Mouse (Mus musculus): ENCODE data around the gene Cyp4f13. TPM values are rescaled to one million over a fixed set of nuclear protein-coding genes. Genes with fewer than 3 reads are reported as not detected.

Cyp4f13 gene
- polyA plus RNA-seq, 1 experiment = 0.19 TPM

DNA sequence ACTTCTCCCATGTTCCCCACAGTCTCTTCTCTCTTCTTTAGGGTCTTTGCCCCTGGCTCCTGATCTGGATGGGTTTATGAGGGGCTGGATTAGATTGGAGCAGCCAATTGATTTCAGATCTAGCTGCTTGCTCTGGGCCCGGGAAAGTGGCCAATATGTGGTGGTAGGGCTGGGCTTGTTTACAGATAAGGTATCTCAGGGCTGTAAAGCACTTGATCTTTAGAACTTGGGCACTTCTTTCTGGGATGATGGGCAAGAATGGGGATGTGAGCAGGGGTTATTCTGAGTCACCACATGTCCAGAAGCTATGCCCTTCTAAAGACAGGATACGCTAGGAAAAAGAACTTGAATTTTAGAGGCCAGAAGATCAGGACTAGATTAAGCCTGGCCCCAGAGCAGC lies 28.1 kb downstream of the Cyp4f13 start:
- Histone ChIP-seq H3K4me1 (ENCODE audit: control insufficient read depth) (no peaks in the 10 kb centered on the region), H3K36me3 (ENCODE audit: control insufficient read depth) (no peaks in the 10 kb centered on the region), H3K27me3 (ENCODE audit: control insufficient read depth) (no peaks in the 10 kb centered on the region), H3K9me3 (ENCODE audit: control insufficient read depth, low read length) (no peaks in the 10 kb centered on the region), H3K4me3 (replicated peaks) (no peak overlapping the region)
- TF ChIP-seq TAL1 (IDR thresholded peaks at IDR 0.05; ENCODE audit: low read length) (no peak), GATA1 (IDR thresholded peaks at IDR 0.05; ENCODE audit: low read length) (no peak)

DNA sequence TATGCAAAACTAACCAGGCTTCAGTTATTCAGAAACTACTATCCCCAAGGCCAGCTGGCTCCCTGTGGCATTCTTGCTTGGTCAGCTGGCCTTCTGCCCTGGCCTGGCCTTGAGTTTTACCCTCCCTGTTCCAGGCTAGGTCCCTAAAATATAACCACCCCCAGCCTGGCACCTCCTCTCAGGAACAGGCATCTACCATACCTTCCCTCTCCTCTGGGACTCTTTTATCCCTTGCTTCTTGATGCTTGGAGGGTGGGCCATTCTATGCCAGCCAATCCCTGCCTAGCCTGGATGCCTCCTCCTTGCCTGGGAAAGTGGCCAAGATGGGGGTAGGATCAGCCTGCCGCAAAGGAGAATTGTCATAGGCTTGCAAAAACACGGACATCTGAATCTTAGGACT lies 30.1 kb downstream of the Cyp4f13 start, which contains the start of gene Cyp4f14:
Gene Cyp4f14 (minus strand): TSS at position 212 of the 400 bp plus-strand sequence.
- no peaks in the 10 kb centered on the region for H3K9me3 ChIP-seq (ENCODE audit: control insufficient read depth, low read length)
- H3K4me3 ChIP-seq (replicated peaks) = no peak within 1 kb of the TSS
- TF ChIP-seq TAL1 (IDR thresholded peaks at IDR 0.05; ENCODE audit: low read length) (no peak), GATA1 (IDR thresholded peaks at IDR 0.05; ENCODE audit: low read length) (no peak)
- H3K36me3 ChIP-seq (ENCODE audit: control insufficient read depth) = no peaks in the 10 kb centered on the region
- H3K27me3 ChIP-seq (ENCODE audit: control insufficient read depth) = no peaks in the 10 kb centered on the region
- H3K4me1 ChIP-seq (ENCODE audit: control insufficient read depth) = no peaks in the 10 kb centered on the region

DNA sequence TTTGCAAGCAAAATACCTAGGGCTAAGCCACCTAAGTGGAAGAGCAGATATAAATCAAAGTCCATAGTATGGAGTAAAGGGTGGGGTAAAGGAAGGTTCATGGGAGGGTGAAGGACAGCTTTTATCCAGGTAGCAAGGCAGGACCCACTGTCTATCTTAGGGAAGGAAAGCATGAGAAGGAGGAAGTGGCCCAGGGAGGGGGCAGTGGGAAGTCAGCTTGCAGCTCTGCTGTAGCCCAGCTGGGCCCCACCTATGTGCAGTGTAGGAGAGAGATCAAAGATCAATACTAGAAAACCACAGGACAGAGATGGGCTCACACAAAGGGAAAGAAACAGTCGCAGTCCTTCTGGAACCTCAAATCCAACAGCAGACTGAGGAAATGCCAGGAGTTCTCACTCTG lies 31.1 kb downstream of the Cyp4f13 start:
- no peak for TF ChIP-seq GATA1 (IDR thresholded peaks at IDR 0.05; ENCODE audit: low read length)
- no peak for TF ChIP-seq TAL1 (IDR thresholded peaks at IDR 0.05; ENCODE audit: low read length)
- no peaks in the 10 kb centered on the region for H3K4me1 ChIP-seq (ENCODE audit: control insufficient read depth)
- H3K36me3 ChIP-seq (ENCODE audit: control insufficient read depth) = no peaks in the 10 kb centered on the region
- no peaks in the 10 kb centered on the region for H3K27me3 ChIP-seq (ENCODE audit: control insufficient read depth)
- H3K4me3 ChIP-seq (replicated peaks) = no peak overlapping the region
- no peaks in the 10 kb centered on the region for H3K9me3 ChIP-seq (ENCODE audit: control insufficient read depth, low read length)

DNA sequence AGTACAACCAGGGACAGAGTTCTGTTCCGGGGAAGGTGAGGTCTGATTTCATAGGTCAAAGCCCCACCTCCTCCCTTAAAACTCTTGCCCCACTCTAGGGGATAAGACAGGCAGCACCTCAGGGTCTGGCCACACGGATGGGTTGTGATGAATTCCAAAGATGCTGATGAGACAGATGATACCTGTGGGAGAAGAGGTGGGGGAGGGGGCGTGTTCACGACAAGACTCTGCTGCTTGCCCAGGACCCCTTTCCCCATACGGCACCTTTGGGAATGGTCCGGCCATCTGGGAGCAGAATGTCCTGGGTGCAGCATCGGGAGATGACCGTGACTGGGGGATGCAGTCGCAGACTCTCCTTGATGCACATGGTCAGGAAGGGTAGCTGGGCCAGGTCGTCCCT lies 41.0 kb downstream of the Cyp4f13 start:
- Histone ChIP-seq H3K36me3 (ENCODE audit: control insufficient read depth) (no peaks in the 10 kb centered on the region), H3K4me3 (replicated peaks) (no peak overlapping the region), H3K9me3 (ENCODE audit: control insufficient read depth, low read length) (no peaks in the 10 kb centered on the region), H3K4me1 (ENCODE audit: control insufficient read depth) (no peaks in the 10 kb centered on the region), H3K27me3 (ENCODE audit: control insufficient read depth) (peaks cover 5% of the 10 kb centered on the region; the same call in 1 of the 2 replicates)
- no peak for TF ChIP-seq GATA1 (IDR thresholded peaks at IDR 0.05; ENCODE audit: low read length)
- no peak for TF ChIP-seq TAL1 (IDR thresholded peaks at IDR 0.05; ENCODE audit: low read length)

DNA sequence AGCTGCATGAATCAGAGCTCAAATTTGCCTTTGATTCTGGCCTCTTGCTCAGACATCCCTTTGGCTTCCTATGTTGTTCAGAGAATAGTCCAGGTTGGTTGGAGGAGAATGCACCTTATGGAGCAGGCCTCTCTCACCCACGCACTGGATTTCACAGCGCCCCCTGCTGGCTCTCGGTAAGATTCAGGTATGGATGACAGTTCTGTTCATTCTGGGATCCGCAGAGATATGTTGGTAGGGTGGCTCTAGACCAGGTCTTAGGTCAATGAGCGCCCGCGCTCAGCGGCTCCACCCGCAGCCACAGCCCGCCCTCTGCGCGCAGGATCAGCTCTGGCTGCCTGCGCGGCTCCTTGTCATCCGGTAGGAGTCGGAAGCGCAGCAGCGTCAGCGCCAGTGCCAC lies 42.0 kb downstream of the Cyp4f13 start:
- Histone ChIP-seq H3K9me3 (ENCODE audit: control insufficient read depth, low read length) (no peaks in the 10 kb centered on the region), H3K27me3 (ENCODE audit: control insufficient read depth) (peaks cover 5% of the 10 kb centered on the region; the same call in 1 of the 2 replicates), H3K36me3 (ENCODE audit: control insufficient read depth) (no peaks in the 10 kb centered on the region), H3K4me3 (replicated peaks) (no peak overlapping the region), H3K4me1 (ENCODE audit: control insufficient read depth) (no peaks in the 10 kb centered on the region)
- TF ChIP-seq TAL1 (IDR thresholded peaks at IDR 0.05; ENCODE audit: low read length) (no peak), GATA1 (IDR thresholded peaks at IDR 0.05; ENCODE audit: low read length) (no peak)

DNA sequence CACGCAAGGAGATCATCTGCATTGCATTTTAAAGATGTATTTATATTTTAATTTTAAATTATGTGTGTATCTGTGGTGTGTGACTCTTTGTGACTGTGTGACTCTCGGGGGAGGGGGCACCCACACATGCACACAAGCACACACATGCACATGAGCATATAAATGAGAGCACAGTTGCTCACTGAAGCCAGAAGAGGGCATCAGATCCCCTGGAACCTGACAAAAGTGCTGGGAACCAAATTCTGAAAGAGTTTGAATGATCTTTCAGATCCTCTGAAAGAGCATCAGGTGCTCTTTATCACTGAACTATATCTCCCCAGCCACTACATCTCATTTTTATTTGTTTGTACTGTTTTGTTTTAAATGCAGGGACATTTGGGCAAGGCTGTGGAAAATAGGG lies 42.8 kb downstream of the Cyp4f13 start:
- H3K36me3 ChIP-seq (ENCODE audit: control insufficient read depth) = no peaks in the 10 kb centered on the region
- TF ChIP-seq GATA1 (IDR thresholded peaks at IDR 0.05; ENCODE audit: low read length) (no peak), TAL1 (IDR thresholded peaks at IDR 0.05; ENCODE audit: low read length) (no peak)
- no peaks in the 10 kb centered on the region for H3K4me1 ChIP-seq (ENCODE audit: control insufficient read depth)
- H3K4me3 ChIP-seq (replicated peaks) = no peak overlapping the region
- peaks cover 5% of the 10 kb centered on the region; the same call in 1 of the 2 replicates for H3K27me3 ChIP-seq (ENCODE audit: control insufficient read depth)
- H3K9me3 ChIP-seq (ENCODE audit: control insufficient read depth, low read length) = no peaks in the 10 kb centered on the region

DNA sequence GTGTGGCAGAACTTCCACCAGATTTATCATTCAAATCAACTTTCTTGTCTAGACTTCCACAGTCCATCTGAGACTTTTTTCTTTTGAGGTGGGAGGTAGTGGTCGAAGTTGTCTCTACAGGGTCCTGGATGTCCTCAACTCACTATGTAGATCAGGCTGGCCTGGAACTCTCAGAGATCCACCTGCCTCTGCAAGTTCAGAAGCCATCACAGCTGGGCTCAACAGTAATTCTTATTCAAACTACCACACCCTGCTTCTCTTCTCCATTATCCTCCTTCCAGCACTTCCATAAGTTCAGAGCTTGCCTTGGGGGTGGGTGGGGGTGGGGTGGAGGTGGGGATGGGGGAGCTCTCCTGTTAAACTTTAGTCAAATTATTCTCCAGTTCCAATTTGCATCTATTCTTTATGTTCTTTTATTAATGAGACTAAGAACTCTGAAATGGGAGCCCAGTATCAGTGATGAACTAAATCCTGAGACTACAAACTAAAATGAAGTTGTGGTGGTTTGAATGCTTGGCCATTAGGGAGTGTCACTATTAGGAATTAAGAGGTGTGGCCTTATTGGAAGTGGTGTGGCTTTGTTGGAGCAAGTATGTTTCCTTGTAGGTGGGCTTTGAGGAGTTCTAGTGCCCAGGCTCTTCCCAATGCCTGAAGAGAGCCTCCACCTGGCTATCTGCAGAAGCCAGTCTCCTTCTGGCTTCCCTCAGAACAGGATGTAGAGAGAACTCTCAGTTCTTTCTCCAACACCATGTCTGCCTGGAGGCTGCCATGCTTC lies 45.3 kb downstream of the Cyp4f13 start:
- H3K27me3 ChIP-seq (ENCODE audit: control insufficient read depth) = peaks cover 5% of the 10 kb centered on the region; the same call in 1 of the 2 replicates
- no peaks in the 10 kb centered on the region for H3K4me1 ChIP-seq (ENCODE audit: control insufficient read depth)
- no peaks in the 10 kb centered on the region for H3K36me3 ChIP-seq (ENCODE audit: control insufficient read depth)
- no peak overlapping the region for H3K4me3 ChIP-seq (replicated peaks)
- no peaks in the 10 kb centered on the region for H3K9me3 ChIP-seq (ENCODE audit: control insufficient read depth, low read length)
- TF ChIP-seq GATA1 (IDR thresholded peaks at IDR 0.05; ENCODE audit: low read length) = no peak
- no peak for TF ChIP-seq TAL1 (IDR thresholded peaks at IDR 0.05; ENCODE audit: low read length)

DNA sequence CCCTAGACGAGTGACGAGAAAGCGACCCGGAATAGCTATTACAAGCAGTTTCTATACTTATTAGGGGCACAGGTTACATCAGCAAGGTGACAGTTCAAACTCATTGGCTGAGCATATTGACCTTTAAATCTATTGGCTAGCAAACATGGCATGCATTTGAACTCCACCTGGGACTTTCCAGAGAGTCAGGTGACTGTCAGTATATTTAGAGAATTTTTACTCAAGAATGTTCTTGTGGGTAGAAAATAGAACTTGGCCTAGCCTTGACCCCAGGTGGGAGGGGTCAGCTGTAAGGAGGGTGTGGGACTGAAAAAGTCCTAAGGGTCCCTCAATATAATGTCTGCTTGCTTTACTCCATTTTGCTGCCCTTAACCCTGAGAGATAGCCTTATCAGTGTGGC lies 51.8 kb downstream of the Cyp4f13 start:
- no peaks in the 10 kb centered on the region for H3K9me3 ChIP-seq (ENCODE audit: control insufficient read depth, low read length)
- TF ChIP-seq TAL1 (IDR thresholded peaks at IDR 0.05; ENCODE audit: low read length) (no peak), GATA1 (IDR thresholded peaks at IDR 0.05; ENCODE audit: low read length) (no peak)
- peaks cover 12% of the 10 kb centered on the region for H3K4me1 ChIP-seq (ENCODE audit: control insufficient read depth)
- no peak overlapping the region for H3K4me3 ChIP-seq (replicated peaks)
- H3K36me3 ChIP-seq (ENCODE audit: control insufficient read depth) = no peaks in the 10 kb centered on the region
- no peaks in the 10 kb centered on the region for H3K27me3 ChIP-seq (ENCODE audit: control insufficient read depth)

DNA sequence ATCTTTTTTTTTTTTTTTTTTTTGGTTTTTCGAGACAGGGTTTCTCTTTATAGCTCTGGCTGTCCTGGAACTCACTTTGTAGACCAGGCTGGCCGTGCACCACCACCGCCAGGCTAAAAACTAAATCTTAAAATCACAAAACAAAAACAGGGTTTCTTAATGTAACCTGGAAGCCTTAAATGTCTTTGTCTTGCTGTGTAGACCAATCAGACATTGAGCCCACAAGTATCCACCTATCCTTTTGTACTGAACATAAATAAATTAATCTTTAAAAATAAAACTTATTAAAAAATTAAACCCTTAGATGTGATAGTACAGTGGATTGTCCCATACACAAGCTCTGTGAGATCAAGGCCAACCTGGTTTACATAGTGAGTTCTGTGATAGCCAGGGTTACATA lies 53.3 kb downstream of the Cyp4f13 start:
- Histone ChIP-seq H3K4me1 (ENCODE audit: control insufficient read depth) (peaks cover 17% of the 10 kb centered on the region), H3K9me3 (ENCODE audit: control insufficient read depth, low read length) (no peaks in the 10 kb centered on the region), H3K36me3 (ENCODE audit: control insufficient read depth) (no peaks in the 10 kb centered on the region), H3K4me3 (replicated peaks) (no peak overlapping the region), H3K27me3 (ENCODE audit: control insufficient read depth) (no peaks in the 10 kb centered on the region)
- no peak for TF ChIP-seq TAL1 (IDR thresholded peaks at IDR 0.05; ENCODE audit: low read length)
- TF ChIP-seq GATA1 (IDR thresholded peaks at IDR 0.05; ENCODE audit: low read length) = no peak

Data from erythroblast, embryonic 14.5 days (primary cell).